Mouse (Mus musculus) macrophage (primary cell): ENCODE data around the gene Trim58. TPM values are rescaled to one million over a fixed set of nuclear protein-coding genes. Genes with fewer than 3 reads are reported as not detected.

ENCODE experiments used
- polyA plus RNA-seq: library from polyadenylated mRNA; stranded (reverse); fragments of 250-400 nt; gene quantifications from 3 replicates; pipeline ENCODE4 v1.2.4, GENCODE M21; 2018; ENCODE audit warnings: inconsistent platforms

The Trim58 gene
- polyA plus RNA-seq, 1 experiment from 2014 or later, result not detected

Other genes with a start within 250 kb of the Trim58 start
- gene 1810065E05Rik, start 219.4 kb upstream of the Trim58 start, polyA plus RNA-seq, result not detected in 3 replicates
- gene Gm12253, start 207.9 kb upstream of the Trim58 start, polyA plus RNA-seq, result not detected in 3 replicates
- not detected in 3 replicates for gene Lypd9, start 187.5 kb upstream of the Trim58 start, polyA plus RNA-seq
- gene Olfr30, start 178.2 kb upstream of the Trim58 start, polyA plus RNA-seq, result not detected in 3 replicates
- gene Olfr332, start 147.9 kb upstream of the Trim58 start, polyA plus RNA-seq, result not detected in 3 replicates
- not detected in 3 replicates for gene Olfr331, start 137.9 kb upstream of the Trim58 start, polyA plus RNA-seq
- not detected in 3 replicates for gene Olfr330, start 105.6 kb upstream of the Trim58 start, polyA plus RNA-seq
- gene Olfr329-ps, start 94.0 kb upstream of the Trim58 start, polyA plus RNA-seq, result not detected in 3 replicates
- gene Olfr328, start 84.8 kb upstream of the Trim58 start, polyA plus RNA-seq, result not detected in 3 replicates
- not detected in 3 replicates for gene Olfr224, start 69.9 kb upstream of the Trim58 start, polyA plus RNA-seq
- not detected in 3 replicates for gene Olfr325, start 62.7 kb upstream of the Trim58 start, polyA plus RNA-seq
- gene Olfr324, start 45.4 kb upstream of the Trim58 start, polyA plus RNA-seq, result not detected in 3 replicates
- gene 2210407C18Rik, start 24.4 kb upstream of the Trim58 start, polyA plus RNA-seq, result 0.59 TPM in 1 of 3 replicates, not detected in the others
- not detected in 3 replicates for gene Olfr323, start 10.0 kb upstream of the Trim58 start, polyA plus RNA-seq
- gene Olfr322, start 18.3 kb downstream of the Trim58 start, polyA plus RNA-seq, result not detected in 3 replicates
- not detected in 3 replicates for gene Olfr320, start 40.6 kb downstream of the Trim58 start, polyA plus RNA-seq
- gene Olfr319, start 58.7 kb downstream of the Trim58 start, polyA plus RNA-seq, result not detected in 3 replicates
- gene Olfr318, start 83.5 kb downstream of the Trim58 start, polyA plus RNA-seq, result not detected in 3 replicates
- gene Olfr317, start 98.7 kb downstream of the Trim58 start, polyA plus RNA-seq, result not detected in 3 replicates
- not detected in 3 replicates for gene Olfr316, start 112.3 kb downstream of the Trim58 start, polyA plus RNA-seq
- not detected in 3 replicates for gene Olfr315, start 132.7 kb downstream of the Trim58 start, polyA plus RNA-seq
- not detected in 3 replicates for gene Olfr314, start 142.5 kb downstream of the Trim58 start, polyA plus RNA-seq
- gene Fam183b, start 161.5 kb downstream of the Trim58 start, polyA plus RNA-seq, result not detected in 3 replicates
- gene Olfr313, start 174.5 kb downstream of the Trim58 start, polyA plus RNA-seq, result not detected in 3 replicates
- not detected in 3 replicates for gene Olfr312, start 188.8 kb downstream of the Trim58 start, polyA plus RNA-seq
- gene Olfr311, start 198.8 kb downstream of the Trim58 start, polyA plus RNA-seq, result not detected in 3 replicates
- 1.1 to 3.3 TPM (median 2.3 TPM) in 3 replicates for gene Gm12258, start 206.7 kb downstream of the Trim58 start, polyA plus RNA-seq
- gene 2810021J22Rik, start 226.8 kb downstream of the Trim58 start, polyA plus RNA-seq, result 1.9 to 2.7 TPM (median 1.9 TPM) in 3 replicates